Mouse (Mus musculus) NIH3T3 (cell line): ENCODE data around the gene Chst11.

Experiments
- DNase-seq: peaks from one replicate; pipeline ENCODE4 v3.0.0-alpha.2; 2012; ENCODE audit warnings: low read depth

Gene Chst11

DNA sequence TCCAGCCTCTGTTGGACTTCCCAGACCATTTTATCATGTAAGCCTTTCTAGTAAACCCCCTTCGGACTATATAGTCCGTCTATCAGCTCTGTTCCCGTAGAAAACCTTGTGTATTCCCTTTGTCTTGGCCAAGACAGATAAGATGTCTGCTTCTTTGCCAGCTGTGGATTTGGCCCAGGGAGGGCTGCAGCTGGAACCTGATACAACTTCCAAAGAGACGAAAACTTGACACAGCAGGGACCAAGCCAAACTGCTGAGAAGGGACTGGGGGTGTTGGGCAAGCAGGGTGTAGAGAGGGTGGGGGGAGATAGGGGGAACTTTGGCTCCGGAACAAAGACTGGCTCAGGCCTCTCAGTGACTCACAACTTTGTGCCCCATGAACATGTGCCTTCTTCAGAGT, 232.0 kb downstream of the Chst11 start:
- peak; percentile 67 for DNase-seq

DNA sequence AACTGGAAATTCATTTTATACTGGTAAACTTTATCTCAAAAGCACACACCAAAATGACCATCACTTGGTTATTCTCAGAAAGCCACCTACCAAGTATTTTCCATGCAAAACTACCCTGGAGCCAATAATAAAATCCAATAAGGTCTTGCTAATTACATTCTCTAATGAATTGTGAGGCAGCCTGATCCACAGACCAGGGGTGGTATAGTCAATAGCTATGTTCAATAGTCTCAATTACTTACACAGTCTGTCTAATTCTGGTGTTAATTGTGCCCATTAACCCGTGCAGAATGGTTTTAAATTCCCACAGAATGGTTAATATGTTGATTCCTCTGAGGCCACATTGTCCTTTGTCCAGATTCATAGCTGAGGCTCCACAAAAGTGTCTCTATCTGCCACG, 233.5 kb downstream of the Chst11 start:
- no peak for DNase-seq

DNA sequence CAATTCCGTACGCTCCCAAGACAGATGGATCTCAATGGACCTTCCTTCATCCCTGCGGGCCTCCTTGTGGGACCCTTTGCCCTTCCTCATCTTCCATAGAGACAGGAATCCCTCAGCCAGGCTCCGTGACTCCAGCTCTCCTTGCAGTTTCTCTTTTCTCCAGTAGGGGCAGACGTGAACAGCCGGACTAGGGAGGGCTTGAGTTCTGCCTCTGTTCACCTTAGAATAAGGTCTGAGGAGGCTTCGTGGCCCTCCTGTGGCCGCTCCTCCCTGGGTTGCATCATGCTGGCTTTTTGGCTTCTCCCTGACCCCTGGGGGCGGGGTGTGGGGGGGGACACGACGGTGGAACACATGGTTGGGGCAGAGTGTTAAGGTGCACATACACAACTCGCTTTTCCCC, 234.4 kb downstream of the Chst11 start:
- DNase-seq = peak; percentile 57

DNA sequence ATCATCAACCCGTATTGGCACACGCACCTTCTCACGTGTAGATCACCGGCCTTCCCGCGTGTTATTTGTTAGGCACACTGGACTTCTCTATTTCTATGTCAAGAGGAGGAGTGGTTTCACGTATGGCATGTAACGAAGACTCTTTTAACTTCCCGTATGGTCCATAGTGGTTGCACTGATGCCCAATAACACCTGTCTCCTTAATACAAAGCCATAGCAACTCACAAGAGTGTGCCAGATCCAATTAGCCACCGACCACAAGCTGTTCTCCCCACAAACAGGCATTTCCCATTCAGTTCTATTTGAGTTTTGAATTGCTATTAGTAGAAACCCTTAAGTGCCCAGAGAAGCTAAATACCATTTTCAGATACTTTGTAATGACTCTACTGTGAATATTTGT, 234.9 kb downstream of the Chst11 start:
- no peak for DNase-seq

DNA sequence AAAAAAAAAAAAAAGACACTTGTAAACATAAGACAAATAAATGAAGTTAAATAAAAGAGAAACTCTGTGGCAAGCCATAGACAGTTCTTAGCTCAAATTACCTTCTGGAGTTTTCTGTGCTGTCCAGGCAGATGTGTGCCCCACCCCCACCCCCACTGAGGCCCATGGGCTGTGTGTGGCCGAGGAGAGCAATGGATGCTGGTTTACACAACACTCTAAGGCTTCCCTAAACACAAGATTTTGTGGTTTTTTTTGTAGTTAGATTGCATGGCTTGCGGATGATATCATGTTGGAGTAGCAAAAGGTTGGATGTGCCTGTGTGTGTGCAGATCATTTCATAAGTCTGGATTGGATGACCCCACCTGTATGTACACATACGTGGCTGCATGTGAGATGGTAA, 235.5 kb downstream of the Chst11 start:
- DNase-seq = peak; percentile 52

DNA sequence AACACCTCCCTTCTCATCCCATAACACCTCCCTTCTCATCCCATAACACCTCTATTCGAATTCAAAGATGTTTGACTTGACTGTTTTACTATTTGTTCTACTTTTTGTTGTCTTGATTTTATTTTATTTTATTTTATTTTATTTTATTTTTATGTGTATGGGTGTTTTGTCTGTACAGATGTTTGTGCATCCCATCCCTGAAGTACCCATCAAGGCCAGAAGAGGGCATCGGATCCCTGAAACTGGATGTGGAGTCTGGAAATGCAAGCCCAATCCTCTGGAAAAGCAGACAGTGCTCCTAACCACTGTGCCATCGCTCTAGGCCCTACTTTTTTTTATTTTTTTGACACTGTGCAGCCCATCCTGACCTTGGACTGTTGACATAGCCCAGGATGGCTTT, 239.7 kb downstream of the Chst11 start:
- DNase-seq = peak; percentile 62

DNA sequence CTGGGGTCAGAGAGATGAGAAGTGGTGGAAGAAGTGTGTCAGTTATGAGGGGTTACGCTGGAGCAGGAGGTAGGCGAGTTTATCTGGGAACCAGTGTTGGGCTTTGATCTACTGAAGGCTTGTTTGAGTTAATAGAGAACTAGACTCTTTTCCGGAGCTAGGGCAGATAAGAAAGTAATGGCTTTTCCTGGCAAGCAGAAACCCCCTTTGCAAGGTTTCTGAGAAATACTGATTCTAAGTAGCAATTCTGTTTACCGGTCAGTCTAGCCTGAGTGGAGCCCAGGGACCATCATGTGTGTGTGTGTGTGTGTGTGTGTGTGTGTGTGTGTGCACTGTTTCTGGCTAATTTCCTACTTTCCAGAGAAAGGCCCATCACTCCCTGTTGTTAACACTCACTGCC, 243.3 kb downstream of the Chst11 start:
- no peak for DNase-seq

DNA sequence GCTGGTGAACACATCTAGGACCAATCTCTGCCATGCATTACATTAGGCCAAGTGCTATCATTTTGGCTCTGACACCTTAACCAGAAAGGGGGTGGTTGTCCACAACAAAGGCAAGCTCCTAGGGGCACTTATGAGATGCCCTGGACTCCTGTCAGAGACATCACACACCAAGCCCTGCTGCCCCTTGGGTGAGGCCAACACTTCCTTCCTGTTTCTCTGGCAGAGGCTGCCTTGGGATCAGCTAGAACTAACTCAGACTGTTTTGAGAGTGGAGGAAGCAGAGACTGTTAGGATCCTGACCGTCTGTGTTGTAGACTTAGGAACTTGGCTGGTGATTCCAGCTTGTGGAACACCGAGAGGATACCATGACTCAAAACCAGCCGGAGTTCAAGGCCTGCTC, 248.7 kb downstream of the Chst11 start:
- no peak for DNase-seq

DNA sequence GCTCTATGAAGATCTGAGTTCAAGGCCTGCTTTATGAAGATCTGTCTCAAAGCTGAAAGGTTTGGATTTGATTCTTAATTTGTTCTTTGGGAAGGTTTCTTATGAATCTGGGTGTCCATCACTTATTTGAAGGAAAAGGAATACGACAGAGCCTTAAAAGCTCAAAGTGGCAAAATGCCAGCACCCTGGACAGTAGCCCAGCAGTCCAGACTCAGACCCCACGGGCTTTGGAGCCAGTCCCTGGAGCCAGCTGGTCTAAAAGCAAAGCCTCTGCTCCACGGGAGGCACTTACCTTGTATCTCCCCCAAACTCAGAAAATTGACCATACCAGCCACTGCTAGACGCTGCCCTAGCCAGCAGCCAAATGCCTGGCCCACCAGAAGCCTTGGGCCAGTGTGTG, 249.1 kb downstream of the Chst11 start:
- peak; percentile 52 for DNase-seq

DNA sequence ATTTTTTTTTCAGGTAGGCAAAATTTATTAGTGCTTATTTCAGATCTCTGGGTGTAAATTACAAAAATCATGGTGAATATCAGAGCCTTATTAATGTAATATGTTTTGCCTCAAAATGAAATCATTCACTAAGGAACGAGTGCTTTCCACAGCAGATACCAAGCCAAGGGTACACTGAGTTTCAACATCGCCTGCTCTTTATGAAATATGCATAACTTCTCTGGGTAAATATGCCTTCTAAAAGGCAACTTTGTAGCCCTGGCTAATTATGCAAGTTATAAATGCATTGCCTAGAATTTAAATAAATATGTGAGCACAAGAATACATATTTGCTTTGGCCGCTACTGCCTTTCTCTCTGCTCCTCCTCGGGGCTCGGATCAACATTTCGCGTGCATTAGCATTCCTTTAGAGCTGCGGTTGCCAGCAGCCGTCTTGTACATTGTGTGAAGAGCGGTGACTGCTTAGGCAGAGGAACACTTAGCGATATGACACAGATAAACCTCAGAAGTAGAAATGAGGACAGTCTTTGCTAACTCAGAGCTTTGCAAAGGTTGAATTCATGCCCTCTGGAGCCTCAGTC, 256.9 kb downstream of the Chst11 start:
- DNase-seq = no peak

DNA sequence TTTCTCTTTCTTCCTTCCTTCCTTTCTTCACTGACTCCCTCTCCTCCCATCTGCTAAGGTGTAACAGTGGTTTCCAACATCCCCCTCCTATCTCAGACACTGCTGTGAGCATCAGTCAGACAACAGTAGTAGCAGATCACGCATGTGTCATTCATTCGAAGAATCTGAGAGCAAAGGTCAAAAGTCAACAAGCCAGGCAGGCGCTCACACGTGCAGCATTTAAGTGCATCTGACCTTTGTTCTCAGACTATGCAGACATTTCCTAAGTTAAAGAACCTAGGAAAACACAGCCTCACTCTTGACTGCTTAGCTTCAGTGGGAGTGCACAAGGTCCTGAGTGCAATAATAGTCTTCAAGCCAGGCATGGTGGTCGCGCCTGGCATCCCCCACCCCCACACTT, 258.8 kb downstream of the Chst11 start:
- DNase-seq = no peak
